Mouse (Mus musculus): ENCODE data around the gene Gm5148. TPM values are rescaled to one million over a fixed set of nuclear protein-coding genes. Genes with fewer than 3 reads are reported as not detected.

The Gm5148 gene
- total RNA-seq, 2 experiments from 2014 or later: 3.3 to 3.4 TPM

Other genes starting within 250 kb of the Gm5148 start
- gene Spry1, start 84.5 kb downstream of the Gm5148 start, total RNA-seq (2021): 10 to 100 TPM; 12.0 to 12.2 TPM